Mouse (Mus musculus) heart, adult 2 months (tissue): ENCODE measurements around the gene Tnfsf8.

ENCODE experiments used
- CTCF ChIP-seq: fragments of 200-600 bp; IDR thresholded peaks from 2 replicates; pipeline ENCODE4 v1.8.1; 2022; ENCODE audit warnings: antibody characterized with exemption, mild to moderate bottlenecking, moderate library complexity
- POLR2A ChIP-seq: fragments of 200-500 bp; IDR thresholded peaks from 2 replicates; pipeline ENCODE4 v1.6.1; 2011; ENCODE audit warnings: mild to moderate bottlenecking, low read depth, low read length, control low read depth; ENCODE audit not compliant: insufficient read depth

DNA sequence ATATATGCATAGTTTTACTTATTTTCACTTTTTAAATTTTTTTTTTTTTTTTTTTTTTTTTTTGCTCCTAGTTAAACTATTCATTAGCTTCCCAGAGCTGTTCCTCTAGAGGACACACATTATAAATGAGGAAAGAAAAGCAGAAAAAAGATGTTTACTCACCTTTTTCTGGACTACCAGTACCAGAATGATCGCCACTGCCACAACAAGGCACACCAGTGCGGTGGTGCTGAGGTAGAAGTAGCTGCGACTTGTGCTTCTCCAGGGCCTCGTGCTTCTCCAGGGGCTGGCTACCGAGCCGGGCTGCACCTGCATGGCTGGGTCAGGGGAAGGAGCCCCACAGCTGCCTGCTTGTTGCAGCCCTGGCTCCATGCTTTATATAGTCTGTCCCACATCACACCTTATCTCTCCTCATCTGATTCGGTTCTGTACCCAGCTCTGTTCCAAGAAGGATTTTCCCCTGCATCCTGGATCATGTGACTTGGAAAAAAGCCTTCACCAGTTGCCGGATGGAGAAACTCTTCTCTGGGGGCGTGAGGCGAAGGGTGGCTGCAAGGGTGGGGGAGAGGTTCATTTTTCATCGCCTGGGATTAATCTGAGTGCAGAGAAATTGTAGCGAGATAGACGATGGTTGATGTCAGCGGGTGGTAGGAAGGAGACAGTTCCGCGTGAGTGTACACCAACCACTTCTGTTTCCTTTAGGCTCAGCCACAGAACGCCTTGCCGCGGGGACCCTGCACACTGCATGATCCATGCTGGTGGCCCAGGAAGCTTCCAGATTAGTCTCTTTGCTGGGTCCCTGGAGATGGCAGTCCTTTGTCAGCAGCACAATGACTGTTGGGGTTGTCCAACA is at the start of gene Tnfsf8:
- TF ChIP-seq POLR2A: no peak
- no peak for TF ChIP-seq CTCF
